Mouse (Mus musculus) cerebellum, adult 11-12 months (tissue): ENCODE measurements around the gene Fgfr2.

Source experiments
- DNase-seq: peaks from one replicate; pipeline ENCODE4 v3.0.0; 2022

Gene Fgfr2

DNA sequence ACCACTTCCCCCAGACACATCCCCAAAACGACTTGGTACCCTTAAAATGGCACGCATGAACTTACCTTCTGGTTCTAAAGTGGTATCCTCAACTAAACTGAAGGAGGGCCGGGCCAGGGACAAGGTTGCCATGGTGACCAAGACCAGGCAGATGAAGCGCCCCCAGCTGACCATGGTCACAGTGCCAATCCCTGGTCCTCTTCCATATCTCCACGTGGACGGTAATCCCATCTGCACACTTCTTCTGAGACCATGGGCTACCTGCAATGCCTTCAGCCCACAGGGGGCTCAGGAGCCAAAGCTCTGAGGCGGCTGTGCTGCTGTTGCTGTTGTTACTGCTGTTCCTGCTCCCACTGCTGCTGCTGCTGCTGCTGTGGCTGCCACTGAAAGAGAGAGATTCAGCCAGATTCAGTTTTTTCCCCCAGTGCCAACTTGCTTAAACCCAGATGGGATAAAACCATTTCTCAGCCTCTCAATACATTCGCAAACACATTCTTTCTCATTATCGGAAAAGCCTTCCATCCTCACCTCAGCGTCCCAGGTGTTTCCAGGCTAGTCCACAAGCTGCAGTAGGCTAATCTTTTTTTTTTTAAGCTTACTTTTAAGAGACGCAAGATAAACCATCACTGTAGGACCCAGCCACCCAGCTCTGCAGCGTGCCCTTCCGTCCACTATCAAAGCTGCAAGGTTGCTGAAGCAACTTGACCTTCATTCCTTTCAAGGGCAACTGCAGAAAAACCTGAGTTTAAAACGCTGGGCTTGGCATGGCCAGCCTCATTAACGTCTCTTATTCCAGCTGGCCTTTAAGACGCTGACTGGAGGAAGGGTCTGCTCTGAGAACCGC, 2861.2 kb downstream of the Fgfr2 start:
- no peak for DNase-seq

DNA sequence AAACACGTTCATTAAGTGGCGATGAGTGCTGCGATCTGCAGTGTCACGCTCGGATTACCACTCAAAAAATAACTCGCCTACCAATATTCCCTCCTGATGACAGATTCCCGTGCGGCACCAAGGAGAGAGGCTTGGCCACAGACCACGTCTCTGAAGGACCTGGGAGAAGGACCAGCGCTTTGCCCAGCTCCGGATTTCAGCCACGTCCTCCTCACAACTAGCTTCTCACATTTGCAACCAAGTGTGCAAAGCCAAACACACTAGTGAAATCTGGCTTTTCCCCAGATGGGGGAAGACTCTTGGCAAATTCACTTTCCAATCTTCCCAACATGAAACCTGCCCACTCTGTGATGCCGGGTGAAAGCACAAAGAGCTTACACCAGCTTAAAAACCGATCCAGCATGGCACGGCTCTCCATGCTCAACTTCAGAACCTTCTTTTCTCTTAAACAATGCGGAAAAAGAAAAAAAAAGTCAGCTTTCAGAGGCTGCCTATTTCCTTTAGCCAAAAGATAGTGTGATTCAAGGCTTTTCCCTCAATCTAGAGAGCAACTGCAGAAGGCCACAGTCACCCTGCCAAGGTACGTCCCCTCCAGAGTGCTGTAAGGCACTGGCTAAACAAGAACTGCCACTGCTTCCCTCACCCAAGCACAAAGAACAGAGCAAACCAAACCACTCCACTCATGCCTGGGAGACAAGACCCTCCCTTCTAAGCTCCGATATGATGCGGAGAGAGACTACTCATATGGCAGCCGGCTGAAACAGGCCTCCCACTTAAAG, 2862.1 kb downstream of the Fgfr2 start:
- no peak for DNase-seq

DNA sequence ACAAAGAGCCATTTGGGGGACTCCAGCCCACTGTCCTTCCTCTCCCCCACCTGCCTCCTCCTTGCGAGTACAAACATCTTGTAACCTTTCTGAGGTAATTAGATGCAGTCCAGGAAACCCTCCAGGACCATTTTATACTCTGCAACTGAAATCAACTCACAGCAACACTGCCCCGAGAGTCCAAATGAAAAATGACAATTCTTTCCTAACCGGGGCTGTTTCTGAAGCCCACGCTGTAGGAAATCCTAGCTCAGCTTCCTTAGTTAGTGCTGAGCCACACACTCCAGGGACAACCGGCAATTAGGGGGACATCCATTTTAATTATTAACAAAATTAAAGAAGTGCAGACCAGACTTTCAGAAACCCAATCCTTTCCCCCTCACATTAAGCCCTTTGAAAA, 2863.1 kb downstream of the Fgfr2 start:
- no peak for DNase-seq

DNA sequence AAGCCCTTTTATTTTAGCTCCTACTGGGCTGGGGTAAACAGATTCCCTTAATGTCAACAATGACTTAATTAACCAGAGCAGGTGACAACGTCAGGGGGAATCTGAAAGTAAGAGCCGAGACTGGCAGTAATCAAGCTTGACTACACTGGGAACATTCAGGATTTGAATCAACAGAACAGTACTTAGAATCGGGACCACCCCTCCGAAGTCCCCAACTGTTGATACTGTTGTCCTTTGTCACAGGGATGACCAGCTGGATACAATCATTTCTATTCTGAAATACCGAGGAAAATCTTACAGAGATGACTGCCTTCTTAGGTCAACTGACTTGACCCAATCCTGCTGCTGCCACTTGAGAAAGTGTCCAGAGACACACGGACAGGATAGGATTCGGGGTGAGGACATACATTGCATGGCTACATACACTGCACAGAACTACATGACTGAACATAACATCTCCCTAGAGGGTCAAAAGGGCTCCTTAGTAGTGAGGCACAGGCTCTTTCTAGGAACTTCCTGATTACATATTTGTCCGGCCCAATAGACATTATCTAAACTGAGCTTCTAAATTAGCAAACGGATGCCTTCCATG, 2864.3 kb downstream of the Fgfr2 start:
- no peak for DNase-seq

DNA sequence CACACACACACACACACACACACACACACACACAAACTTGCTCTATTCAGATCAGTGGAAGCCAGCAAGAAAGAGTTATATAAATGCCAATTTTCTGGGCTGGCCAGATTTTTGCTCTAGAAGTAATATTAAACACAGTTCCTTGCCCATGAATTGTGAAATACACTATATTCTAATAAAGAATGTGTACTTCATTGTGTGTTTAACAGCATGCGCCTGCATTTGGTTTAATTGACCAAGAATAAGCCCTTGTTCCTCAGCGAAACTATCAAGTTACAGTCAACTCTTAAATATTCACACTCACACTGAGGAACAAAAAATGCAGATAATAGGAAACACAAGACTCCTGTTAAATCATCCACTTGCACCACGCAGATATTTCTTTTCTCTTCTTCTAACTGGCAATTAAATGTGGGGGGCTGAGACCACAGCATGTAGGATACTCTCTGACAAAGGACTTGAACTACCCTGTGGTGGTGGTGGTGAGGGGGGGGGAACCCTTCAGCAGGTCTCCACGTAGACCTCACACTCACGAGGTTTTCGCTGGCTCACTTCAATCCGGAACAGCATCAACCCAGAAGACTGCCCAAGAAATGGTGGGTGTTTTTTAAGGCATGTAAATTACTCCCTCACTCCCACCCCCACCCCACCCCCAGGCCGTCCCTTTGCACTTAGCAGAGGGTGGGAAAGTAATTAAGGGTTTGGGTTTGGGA, 2865.0 kb downstream of the Fgfr2 start:
- no peak for DNase-seq

DNA sequence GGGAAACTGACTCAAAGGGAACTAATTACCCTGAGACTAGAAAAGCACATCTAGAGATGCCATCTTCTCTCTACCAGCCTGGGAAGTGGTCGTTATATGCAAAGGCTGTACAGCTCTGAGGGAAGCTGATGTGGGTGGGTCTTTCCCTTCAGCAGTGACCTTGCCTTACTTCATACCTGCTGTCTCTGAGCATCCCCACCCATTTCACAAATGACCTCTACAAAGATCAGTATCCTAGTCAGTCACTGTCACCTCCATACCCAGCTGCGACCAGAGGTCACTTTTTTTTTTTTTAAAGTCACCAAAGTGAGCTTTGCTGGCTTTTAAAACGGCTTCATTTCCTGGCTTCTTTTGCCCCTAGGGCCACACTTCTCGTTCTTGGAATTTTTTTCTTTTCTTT, 2869.9 kb downstream of the Fgfr2 start:
- DNase-seq: no peak

DNA sequence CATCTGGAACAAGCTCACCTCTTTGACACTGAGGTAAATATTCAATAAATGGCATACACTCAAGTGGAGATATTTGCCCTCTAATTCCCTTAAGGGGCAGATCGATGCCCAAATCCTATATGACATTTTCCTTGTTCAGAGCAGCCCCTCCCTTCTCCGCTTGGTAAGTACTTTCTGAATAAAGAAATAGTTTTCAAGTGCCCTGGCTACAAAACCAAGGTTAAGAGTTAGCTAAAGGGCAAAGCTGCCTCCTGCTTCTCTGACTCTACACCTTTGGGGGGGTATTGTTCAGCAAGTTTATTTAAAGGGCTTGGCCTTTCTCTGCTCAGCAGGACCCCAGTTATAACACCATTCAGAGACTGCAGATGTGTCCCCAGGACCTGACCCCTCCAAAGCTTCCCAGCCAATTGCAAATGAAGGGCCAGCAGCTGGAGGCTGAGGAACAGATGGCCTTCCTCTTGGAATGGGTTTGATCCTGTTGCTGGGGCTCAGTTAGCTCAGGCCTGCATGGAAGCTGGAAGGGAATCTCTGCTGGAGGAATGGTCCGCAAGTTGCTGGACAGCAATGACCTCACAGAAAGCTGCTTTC, 2871.1 kb downstream of the Fgfr2 start:
- no peak for DNase-seq

DNA sequence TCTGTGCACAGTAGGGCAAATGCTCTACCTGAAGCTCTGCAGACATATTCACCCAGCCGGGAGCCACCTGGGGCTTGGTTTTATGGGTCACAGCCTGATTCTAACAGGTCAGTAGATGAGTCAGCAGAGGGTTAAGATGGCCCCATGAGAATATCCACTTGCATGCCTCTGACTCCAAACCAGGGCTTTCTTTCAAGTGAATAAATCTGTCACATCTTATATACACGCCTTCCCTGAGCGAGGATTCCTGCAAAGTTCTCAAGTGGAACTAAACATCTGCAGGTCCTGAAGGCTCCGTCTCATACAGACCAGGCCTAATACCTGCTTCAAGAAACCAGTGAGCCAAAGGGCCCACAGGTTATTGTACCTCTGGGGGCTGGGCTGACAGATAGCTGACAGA, 2872.2 kb downstream of the Fgfr2 start:
- DNase-seq: no peak

DNA sequence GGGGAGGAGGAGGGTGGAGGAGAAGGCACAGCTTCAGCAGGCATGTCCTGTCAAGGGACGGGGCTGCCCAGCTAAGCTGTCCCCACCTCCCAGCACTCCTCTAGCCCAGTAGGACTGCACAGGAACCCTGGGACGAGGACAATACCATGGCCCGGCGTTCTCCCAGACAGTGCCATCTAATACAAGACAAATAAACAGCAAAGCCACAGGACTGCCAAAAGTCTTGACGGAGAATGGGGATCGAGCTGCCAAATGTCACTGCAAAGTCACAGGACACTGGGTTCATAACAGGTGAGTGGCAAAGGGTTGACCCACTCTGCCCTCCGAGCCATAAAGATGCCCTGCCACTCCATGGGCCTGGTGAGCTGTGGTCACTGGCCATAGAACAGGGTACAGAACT, 2874.7 kb downstream of the Fgfr2 start:
- no peak for DNase-seq

DNA sequence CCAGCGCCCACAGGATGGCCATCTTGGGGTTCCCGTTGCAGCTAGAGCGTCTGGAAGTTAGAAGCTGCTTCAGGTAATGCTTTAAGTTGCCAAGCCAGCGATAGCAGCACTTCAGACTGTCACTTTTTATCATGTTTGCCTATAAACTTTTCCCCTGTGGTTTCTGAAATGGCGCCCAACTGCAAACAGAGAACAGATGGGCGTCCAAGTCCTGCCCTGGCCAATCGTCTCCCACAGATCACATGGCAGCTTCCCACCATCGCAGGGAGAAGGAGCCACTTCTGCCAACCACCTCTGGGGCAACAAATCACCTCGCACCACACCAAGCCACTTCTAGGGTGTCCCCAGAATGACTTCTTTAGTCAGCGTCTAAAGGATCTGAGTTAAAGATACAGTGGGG, 2875.3 kb downstream of the Fgfr2 start:
- no peak for DNase-seq

DNA sequence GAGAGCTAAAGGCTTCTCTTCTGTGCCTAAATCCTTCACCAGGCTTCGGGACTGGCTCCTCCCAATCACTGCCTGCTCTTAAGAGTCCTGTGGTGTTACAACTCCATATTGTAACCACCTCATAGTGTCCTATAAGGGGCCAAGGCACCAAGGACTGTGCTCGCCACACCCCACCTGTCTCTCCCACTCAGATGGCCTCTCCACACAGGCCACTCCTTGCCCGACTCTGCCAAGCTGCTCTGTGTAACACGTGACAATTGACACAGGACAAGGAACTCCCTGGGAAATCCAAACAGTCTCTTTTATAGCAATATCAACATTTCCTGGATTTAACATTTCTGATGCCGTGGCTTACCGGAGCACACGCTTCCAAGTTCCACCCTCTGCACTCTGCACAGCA, 2876.7 kb downstream of the Fgfr2 start:
- DNase-seq: no peak

DNA sequence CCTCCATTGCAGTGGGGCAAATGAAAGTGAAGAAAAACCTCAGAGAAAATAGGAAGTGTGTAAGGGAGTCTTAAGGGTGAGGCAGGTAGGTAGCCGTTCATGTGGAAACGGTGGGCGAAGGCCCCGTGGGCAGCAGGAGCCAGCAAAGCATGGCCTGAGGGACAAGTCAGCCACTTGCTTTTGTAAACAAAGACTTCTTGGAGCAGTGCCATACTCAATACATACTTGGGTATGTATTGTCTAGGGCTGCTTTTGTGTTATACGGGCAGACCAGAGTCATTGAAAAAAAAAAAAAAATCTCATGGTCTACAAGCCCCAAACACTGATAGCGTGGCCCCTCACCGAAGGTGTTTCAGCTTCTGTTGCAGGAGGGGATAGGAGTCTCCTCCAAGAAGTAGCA, 2878.6 kb downstream of the Fgfr2 start:
- DNase-seq: no peak

DNA sequence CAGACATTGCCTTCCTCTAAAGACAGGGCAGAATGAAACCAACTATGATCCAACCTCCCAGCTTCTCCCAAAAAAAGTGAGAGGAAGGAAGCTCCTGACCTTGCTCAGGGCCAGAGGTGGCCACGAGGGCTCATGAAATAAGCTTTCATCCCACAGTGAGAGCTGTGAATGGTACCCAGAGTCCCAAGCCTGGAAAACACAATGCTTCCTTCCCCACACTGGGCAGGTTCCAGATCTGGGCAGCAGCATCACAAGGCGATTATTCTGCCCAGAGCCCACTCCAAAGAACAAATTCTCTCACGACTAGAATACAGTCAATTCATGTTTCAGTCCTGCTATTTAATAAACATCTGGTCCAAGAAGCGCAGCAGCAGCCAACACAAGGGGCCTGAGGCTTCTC, 2879.3 kb downstream of the Fgfr2 start:
- DNase-seq: peak; percentile 11

DNA sequence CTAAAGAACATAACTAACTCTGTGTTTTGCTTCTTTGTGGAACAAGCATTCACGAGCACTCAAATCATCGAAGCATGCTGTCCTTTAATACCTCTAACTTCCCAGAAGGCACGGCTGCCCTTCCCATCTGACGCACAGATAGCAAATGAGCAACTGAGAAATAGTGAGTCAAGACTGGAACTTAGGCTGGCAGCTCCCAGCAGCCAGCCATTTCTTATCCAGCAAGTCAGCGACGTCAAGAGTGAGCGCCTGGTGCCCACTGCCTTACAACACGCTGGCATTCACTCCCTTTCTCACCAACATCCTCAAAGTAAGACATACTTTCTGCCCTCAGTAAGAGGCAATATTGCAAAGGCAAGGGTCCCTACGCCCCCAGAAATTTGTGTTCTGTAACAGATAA, 2883.0 kb downstream of the Fgfr2 start:
- no peak for DNase-seq

DNA sequence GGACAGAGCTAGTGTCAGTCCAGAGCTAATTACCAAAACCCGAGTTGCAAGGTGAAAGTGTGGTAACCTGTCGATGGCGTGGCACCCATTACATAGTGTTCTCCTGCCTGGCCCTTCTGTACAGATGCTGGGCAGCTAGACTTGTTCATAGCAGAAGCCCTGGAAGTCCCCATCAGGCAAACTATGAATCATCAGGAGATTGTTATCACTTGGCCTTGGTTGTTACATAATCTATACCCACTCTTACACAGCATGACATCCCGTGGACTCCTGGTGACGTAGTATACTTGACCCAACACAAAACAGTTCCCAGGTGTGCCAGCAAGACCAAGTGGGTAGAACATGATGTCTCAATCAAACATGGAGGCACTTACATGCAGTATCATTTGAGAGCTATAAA, 2885.9 kb downstream of the Fgfr2 start:
- DNase-seq: no peak

DNA sequence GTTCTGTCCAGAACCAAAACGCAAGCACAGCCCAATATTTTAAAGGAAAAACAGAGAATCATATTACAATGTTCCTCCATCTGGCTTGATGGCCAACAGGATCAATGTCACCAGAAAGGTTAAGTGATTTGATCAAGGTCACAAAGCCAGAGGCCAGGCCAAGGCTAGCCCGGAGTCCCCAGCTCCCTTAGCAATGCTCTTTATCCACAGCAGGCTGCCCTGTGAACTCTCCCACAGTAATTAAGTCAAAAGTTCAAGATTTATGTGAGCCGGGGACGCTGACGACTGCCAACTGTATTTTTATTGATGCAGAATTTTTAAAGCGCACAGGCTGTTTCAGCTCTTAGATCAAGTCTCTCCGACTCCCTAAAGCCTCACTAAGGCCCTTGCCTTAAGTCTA, 2889.4 kb downstream of the Fgfr2 start:
- DNase-seq: no peak

DNA sequence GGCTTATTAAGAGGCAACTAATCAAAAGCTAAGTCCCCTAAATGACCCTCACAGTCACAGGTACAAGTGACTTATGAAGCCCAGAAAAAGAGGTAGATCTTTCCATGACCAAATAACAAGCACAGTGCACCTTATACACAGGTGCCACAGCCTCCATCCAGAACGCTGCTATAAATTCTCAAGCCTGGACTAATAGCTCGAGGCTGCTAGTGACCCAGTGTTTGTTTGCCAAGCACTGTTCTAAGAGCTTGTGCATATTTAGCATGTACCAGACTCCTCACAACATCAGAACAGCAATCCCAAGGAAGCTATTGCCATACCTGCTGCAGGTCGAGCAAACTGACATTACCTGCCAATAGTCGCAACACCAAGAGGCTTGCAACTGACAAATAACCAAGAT, 2893.1 kb downstream of the Fgfr2 start:
- DNase-seq: no peak

DNA sequence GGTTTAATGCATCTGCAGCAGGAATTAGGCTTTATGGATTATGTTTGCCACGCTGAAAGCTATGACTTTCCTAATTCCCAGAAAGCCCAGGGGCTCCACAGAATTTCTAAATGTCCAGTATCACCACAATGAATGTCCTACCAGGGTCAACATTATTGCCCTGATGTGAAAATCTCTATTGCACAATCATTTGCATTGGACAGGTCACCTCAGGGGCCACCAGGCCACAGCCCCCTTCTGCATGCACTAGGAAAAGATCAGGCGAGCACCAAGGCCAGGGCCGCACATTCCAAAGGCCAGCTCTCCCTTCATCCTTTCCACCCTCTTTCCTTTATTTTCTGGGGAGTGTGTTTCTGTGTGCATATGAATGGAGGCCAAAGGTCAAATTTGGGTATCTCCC, 2897.9 kb downstream of the Fgfr2 start:
- DNase-seq: no peak

DNA sequence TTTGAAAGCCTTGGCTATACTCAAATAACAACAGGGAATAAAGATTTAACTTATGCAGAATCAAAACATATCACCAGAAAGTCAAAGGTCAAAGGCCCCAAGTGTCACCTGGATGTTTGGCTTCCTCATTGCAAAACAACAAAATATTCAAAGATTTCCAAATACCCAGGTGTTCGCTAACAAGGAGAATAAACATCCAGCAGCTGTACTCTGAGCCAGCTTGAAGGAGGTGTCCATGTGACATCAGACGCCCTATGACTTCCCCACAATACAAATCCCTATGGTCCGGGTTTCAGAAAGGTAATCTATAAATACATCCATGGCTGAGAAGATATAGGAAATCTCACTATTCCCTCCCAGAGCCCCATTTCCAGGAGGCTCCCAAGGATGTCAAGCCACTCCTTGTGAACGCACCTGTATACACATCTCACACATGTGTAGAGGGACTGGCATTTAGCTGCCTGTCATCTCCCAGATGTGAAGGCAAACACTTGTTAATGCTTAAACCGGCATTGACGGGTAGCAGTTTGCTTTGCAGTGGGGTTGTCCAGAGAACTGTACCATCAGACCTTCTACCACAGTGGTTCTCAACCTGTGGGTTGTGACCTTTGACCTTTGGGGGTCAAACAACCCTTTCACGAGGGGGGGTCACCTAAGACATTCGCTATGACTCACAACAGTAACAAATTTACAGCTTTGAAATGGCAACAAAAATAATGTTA, 2900.4 kb downstream of the Fgfr2 start:
- DNase-seq: no peak

DNA sequence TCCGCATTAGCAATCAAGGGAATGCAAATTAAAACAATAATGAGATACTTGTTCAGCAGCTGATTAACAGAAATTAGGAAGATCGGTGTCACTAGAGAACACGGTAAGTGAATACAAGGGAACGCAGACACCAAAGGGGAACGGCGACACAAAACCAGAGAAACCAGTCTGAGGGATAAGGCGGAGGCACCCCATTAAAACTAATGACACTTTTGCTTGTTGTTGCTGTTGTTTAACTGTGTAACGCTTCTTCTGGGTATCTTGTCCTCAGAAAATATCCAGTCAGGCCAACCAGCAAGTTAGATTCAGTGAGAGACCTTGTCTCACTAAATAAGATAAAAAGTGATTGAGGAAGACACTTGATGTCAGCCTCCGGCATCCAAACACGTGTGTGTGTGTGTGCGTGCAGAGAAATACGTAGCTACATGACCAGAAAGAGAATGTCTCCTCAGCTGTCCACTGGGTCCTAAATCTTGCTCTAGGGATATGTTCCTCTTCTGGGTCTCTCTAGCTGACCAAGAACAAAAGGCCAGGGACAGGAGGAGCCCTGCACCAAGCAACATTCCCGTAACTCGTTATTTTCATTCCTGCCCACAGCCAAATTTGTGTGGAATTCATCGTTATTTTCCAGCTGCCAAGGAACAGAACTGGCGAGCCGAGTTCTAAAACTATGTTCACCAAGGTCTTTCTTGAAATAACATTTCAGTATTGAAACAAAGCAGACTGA, 2901.3 kb downstream of the Fgfr2 start:
- DNase-seq: no peak

DNA sequence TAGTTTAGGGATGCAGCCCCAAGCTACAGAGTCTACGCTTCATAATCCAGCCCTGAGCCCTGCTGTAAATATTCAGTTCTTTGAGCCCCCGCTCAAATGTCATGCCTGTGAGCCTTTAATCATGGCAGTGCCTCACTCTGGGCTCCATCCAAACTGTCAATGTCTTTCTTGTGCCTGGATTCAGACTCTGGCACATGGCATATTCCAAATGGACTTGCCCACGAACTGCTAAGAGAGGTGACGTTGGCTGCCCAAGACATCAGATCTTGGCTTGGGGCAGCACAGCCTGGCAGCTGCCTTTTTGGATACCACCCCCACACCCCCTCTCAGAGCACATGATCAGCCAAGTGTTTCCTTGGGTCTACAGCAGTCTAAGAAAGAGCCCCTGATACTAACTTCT, 2902.5 kb downstream of the Fgfr2 start:
- no peak for DNase-seq

DNA sequence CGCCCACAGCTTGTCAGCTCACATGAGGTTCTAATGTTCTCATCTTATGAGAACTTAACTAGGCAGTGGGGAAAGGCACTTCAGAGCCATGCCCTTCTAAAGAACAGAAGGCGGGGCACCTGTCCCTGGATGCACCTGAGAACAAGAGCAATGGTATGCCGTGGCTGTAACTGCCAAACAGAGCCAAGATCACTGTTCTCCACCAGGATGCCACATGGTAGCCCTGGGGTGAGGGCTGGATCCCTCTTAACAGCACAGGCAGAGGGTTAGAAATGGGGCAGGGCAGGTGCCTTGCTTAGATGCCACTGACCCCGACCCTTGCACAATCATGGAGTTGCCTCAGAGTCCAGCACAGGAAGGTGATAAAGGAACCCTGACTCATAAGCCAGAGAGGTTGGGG, 2903.3 kb downstream of the Fgfr2 start:
- DNase-seq: no peak
